Mouse (Mus musculus): Measurements from ENCODE around the gene Wscd2. TPM values are rescaled to one million over a fixed set of nuclear protein-coding genes. Genes with fewer than 3 reads are reported as not detected.

The Wscd2 gene
- polyA plus RNA-seq, 2 experiments = 8.4 to 12.5 TPM

DNA sequence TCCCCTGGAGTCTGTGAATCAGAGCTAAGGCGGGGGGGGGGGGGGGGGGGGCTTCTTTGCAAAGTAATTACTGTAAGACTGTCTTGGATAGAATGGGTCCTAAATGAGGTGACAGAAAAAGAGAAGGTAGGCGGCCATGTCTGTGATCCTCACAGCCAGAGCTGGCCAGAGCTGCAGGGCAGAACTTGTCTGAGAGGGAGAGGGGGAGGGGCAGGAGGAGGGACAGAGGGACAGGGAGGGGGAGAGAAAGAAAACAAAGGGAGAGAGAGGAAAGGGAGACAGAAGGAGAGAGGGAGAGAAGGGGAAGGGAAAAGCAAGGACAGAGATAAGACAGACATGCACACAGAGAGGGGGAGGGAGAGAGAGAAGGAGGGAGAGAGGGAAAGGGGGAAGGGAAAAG is 132.9 kb downstream of the Wscd2 start:
- no peak for TF ChIP-seq POLR2A (IDR thresholded peaks at IDR 0.05; ENCODE audit: borderline replicate concordance, extremely low read depth, insufficient read depth, insufficient read length)
- Histone ChIP-seq H3K27me3 (ENCODE audit: control insufficient read depth, insufficient read depth, low read length) (no peaks in the 10 kb centered on the region), H3K4me1 (ENCODE audit: control insufficient read depth, insufficient read depth, low read length) (peaks cover 10% of the 10 kb centered on the region), H3K9me3 (ENCODE audit: control insufficient read depth, low read length) (no peaks in the 10 kb centered on the region), H3K9ac (ENCODE audit: low read depth, low read length, severe bottlenecking) (no peak overlapping the region), H3K36me3 (ENCODE audit: control insufficient read depth, insufficient read depth, low read length) (no peaks in the 10 kb centered on the region), H3K4me2 (replicated peaks; ENCODE audit: low read depth, low read length, severe bottlenecking) (no peak overlapping the region), H3K4me3 (replicated peaks; ENCODE audit: low read length) (no peak overlapping the region), H3K27ac (replicated peaks; ENCODE audit: low read depth, low read length) (no peak overlapping the region)
- whole genome bisulfite sequencing = 34% methylated on average over 1 of the region's 2 CpGs
- ATAC-seq (ENCODE audit: low FRiP score, low read depth) = no peak
- DNase-seq (ENCODE audit: low spot score) = no peak

DNA sequence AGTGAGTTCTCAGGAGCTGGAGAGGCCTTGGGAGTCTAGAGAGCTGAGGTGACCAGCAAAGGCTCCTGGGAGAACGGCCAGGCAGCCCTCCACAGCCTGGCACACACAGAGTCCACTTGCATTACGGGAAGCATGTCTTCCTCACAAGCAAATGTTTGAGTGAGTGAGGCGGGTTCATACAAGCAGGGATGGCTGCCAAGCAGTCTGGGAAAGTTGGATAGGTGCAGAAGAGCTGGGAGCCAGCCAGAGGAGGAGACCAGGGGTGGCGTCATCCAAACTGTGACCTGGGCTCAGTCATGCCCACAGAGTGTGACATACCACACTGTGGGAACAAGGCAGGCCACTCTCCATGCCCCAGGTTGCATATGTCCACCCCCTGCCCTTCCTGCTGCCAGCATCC is 134.9 kb downstream of the Wscd2 start:
- no peak for TF ChIP-seq POLR2A (IDR thresholded peaks at IDR 0.05; ENCODE audit: borderline replicate concordance, extremely low read depth, insufficient read depth, insufficient read length)
- Histone ChIP-seq H3K27me3 (ENCODE audit: control insufficient read depth, insufficient read depth, low read length) (no peaks in the 10 kb centered on the region), H3K9ac (ENCODE audit: low read depth, low read length, severe bottlenecking) (no peak overlapping the region), H3K36me3 (ENCODE audit: control insufficient read depth, insufficient read depth, low read length) (no peaks in the 10 kb centered on the region), H3K4me1 (ENCODE audit: control insufficient read depth, insufficient read depth, low read length) (peaks cover 20% of the 10 kb centered on the region), H3K4me3 (replicated peaks; ENCODE audit: low read length) (no peak overlapping the region), H3K9me3 (ENCODE audit: control insufficient read depth, low read length) (no peaks in the 10 kb centered on the region), H3K4me2 (replicated peaks; ENCODE audit: low read depth, low read length, severe bottlenecking) (no peak overlapping the region), H3K27ac (replicated peaks; ENCODE audit: low read depth, low read length) (no peak overlapping the region)
- 74% methylated on average over 4 of the region's 4 CpGs for WGBS
- ATAC-seq (ENCODE audit: low FRiP score, low read depth) (no peak), DNase-seq (ENCODE audit: low spot score) (no peak)

DNA sequence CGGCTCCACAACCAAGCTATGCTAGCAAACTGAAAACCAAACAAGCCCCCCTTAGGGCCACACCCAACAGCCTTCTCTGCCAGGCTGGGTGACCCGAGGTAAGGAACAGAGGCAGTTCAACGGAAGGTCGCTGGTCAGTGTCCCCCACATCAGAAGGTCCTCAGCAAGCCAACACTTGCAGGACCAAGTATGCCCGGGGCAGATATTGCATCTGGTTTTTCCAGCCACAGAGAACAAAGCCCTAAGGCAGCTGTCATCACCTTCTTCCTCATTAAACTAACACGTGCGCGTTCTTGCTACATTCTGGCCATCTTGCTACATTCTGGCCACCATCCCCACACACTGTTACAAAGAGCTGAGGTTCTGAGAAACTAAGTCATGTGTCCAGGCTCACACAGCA is 136.2 kb downstream of the Wscd2 start:
- H3K27ac ChIP-seq (replicated peaks; ENCODE audit: low read depth, low read length) = no peak overlapping the region
- no peak overlapping the region for H3K4me3 ChIP-seq (replicated peaks; ENCODE audit: low read length)
- no peak for TF ChIP-seq POLR2A (IDR thresholded peaks at IDR 0.05; ENCODE audit: borderline replicate concordance, extremely low read depth, insufficient read depth, insufficient read length)
- H3K36me3 ChIP-seq (ENCODE audit: control insufficient read depth, insufficient read depth, low read length) = no peaks in the 10 kb centered on the region
- WGBS = 39% methylated on average over 8 of the region's 8 CpGs
- no peaks in the 10 kb centered on the region for H3K9me3 ChIP-seq (ENCODE audit: control insufficient read depth, low read length)
- H3K9ac ChIP-seq (ENCODE audit: low read depth, low read length, severe bottlenecking) = no peak overlapping the region
- peaks cover 20% of the 10 kb centered on the region for H3K4me1 ChIP-seq (ENCODE audit: control insufficient read depth, insufficient read depth, low read length)
- no peak overlapping the region for H3K4me2 ChIP-seq (replicated peaks; ENCODE audit: low read depth, low read length, severe bottlenecking)
- DNase-seq (ENCODE audit: low spot score) (no peak), ATAC-seq (ENCODE audit: low FRiP score, low read depth) (no peak)
- H3K27me3 ChIP-seq (ENCODE audit: control insufficient read depth, insufficient read depth, low read length) = no peaks in the 10 kb centered on the region

DNA sequence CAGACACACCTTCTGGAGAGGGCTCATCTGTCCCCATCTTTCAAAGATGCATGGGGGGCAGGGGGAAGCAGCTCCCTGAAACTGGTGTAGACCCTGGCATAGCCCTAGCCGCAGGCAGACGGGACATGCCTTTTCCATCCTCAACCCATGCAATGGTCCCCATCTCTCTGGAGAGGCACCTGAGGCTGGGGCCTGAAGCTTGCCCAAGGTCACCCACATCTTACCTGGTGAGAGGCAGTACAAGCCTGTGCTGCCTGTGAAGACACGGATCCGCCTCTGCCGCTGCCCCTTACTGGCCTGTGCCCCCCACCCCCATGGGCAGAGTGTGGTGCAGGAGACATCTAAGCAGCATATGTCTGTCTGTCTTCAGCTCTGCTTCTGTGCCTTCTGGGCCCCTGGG is 136.9 kb downstream of the Wscd2 start:
- Histone ChIP-seq H3K4me3 (replicated peaks; ENCODE audit: low read length) (no peak overlapping the region), H3K4me1 (ENCODE audit: control insufficient read depth, insufficient read depth, low read length) (peaks cover 20% of the 10 kb centered on the region), H3K9ac (ENCODE audit: low read depth, low read length, severe bottlenecking) (no peak overlapping the region), H3K36me3 (ENCODE audit: control insufficient read depth, insufficient read depth, low read length) (no peaks in the 10 kb centered on the region), H3K27ac (replicated peaks; ENCODE audit: low read depth, low read length) (no peak overlapping the region), H3K9me3 (ENCODE audit: control insufficient read depth, low read length) (no peaks in the 10 kb centered on the region), H3K27me3 (ENCODE audit: control insufficient read depth, insufficient read depth, low read length) (no peaks in the 10 kb centered on the region), H3K4me2 (replicated peaks; ENCODE audit: low read depth, low read length, severe bottlenecking) (no peak overlapping the region)
- TF ChIP-seq POLR2A (IDR thresholded peaks at IDR 0.05; ENCODE audit: borderline replicate concordance, extremely low read depth, insufficient read depth, insufficient read length) = no peak
- no peak for DNase-seq (ENCODE audit: low spot score)
- ATAC-seq (ENCODE audit: low FRiP score, low read depth) = no peak
- 78% methylated on average over 4 of the region's 5 CpGs for WGBS

DNA sequence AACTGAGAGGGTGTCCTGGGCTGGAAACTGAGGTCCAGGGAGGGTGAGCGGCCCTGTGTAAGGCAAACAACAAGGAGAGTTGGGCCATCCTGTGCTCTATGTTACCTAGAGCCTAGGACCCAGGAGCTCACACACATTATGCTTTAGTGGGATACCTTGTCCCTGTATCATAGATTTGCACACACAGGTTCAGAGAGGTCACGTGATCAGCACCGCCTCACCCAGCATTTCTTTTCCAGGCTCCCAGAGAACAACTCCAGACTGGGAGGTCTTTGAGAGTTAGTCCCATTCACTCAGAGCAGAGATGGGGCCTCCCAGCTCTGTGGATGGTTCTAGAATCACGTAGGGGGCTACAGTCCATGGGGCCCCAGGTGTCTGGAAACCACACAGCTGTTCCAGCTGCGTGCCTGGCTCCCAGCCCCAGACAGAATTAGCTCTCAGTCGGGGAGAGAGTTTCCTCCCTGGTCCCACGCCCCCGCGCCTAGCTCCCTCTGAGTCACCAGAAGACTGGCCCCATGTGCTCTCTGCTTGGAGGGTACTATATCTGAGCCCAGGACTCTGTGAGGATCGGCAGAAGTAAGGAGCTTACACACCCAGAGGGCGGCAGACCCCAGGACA is 137.8 kb downstream of the Wscd2 start:
- DNase-seq (ENCODE audit: low spot score) (peak; percentile 77), ATAC-seq (ENCODE audit: low FRiP score, low read depth) (peak; percentile 81)
- WGBS = 33% methylated on average over 11 of the region's 11 CpGs
- Histone ChIP-seq H3K9me3 (ENCODE audit: control insufficient read depth, low read length) (no peaks in the 10 kb centered on the region), H3K4me3 (replicated peaks; ENCODE audit: low read length) (no peak overlapping the region), H3K4me2 (replicated peaks; ENCODE audit: low read depth, low read length, severe bottlenecking) (no peak overlapping the region), H3K27me3 (ENCODE audit: control insufficient read depth, insufficient read depth, low read length) (no peaks in the 10 kb centered on the region), H3K9ac (ENCODE audit: low read depth, low read length, severe bottlenecking) (no peak overlapping the region), H3K36me3 (ENCODE audit: control insufficient read depth, insufficient read depth, low read length) (no peaks in the 10 kb centered on the region), H3K27ac (replicated peaks; ENCODE audit: low read depth, low read length) (0 out of 2 replicates have a peak overlapping the region, but pooled peaks have one; percentile 43), H3K4me1 (ENCODE audit: control insufficient read depth, insufficient read depth, low read length) (peaks cover 27% of the 10 kb centered on the region)
- TF ChIP-seq POLR2A (IDR thresholded peaks at IDR 0.05; ENCODE audit: borderline replicate concordance, extremely low read depth, insufficient read depth, insufficient read length) = no peak

Measured in limb, embryonic 14.5 days (tissue).